Mouse (Mus musculus) stomach, postnatal 0 days (tissue): ENCODE measurements at regions not wholly inside any gene's neighbourhood (a gene's known extent, or its start where the extent isn't known, plus 50 kb on each side); places are given as distances from the start of the nearest gene placed in this dataset.

Experiments
- CTCF ChIP-seq: IDR thresholded peaks from 2 replicates; pipeline ENCODE4 v1.5.1; 2016; ENCODE audit warnings: antibody characterized with exemption, low read depth, mild to moderate bottlenecking, moderate library complexity
- EP300 ChIP-seq: optimal IDR thresholded peaks from 2 replicates; pipeline ENCODE3; 2016; ENCODE audit warnings: antibody characterized with exemption

GRCm38 (mm10) chr6:31929165-31929564 lies 120.9 kb upstream of the 1700012A03Rik start:
- TF ChIP-seq CTCF = no peak
- TF ChIP-seq EP300 = no peak
